Mouse (Mus musculus) embryo, embryonic 9.5 days (tissue): ENCODE measurements at regions not wholly inside any gene's neighbourhood (a gene's known extent, or its start where the extent isn't known, plus 50 kb on each side); places are given as distances from the start of the nearest gene placed in this dataset.

ENCODE experiments used
- DNase-seq: peaks from one replicate; pipeline ENCODE4 v3.0.0-alpha.2; 2017; ENCODE audit errors: extremely low spot score

GRCm38 (mm10) chr13:114523116-114523515 lies 64.4 kb upstream of the Fst start:
- DNase-seq: peak; percentile 38

GRCm38 (mm10) chr13:114526856-114527255 lies 68.1 kb upstream of the Fst start:
- no peak for DNase-seq

GRCm38 (mm10) chr13:114530171-114530774 lies 71.5 kb upstream of the Fst start:
- DNase-seq: no peak

- no peak for DNase-seq
Observed at GRCm38 (mm10) chr13:114531780-114532179, 73.0 kb upstream of the Fst start.

GRCm38 (mm10) chr13:114532393-114533097 lies 73.8 kb upstream of the Fst start:
- no peak for DNase-seq

GRCm38 (mm10) chr13:114534591-114534990 lies 75.8 kb upstream of the Fst start:
- DNase-seq: no peak

- DNase-seq: no peak
Observed at GRCm38 (mm10) chr13:114535721-114536120, 77.0 kb upstream of the Fst start.

GRCm38 (mm10) chr13:114571731-114572130 lies 113.0 kb upstream of the Fst start:
- DNase-seq: no peak

- DNase-seq: no peak
Observed at GRCm38 (mm10) chr13:114584566-114584965, 125.8 kb upstream of the Fst start.

- DNase-seq: no peak
Observed at GRCm38 (mm10) chr13:114587621-114588020, 128.9 kb upstream of the Fst start.

GRCm38 (mm10) chr13:114603341-114603740 lies 144.6 kb upstream of the Fst start:
- no peak for DNase-seq

GRCm38 (mm10) chr13:114604037-114604694 lies 145.4 kb upstream of the Fst start:
- DNase-seq: no peak

- no peak for DNase-seq
Observed at GRCm38 (mm10) chr13:114613909-114614308, 155.2 kb upstream of the Fst start.

- DNase-seq: no peak
Observed at GRCm38 (mm10) chr13:114619416-114619815, 160.7 kb upstream of the Fst start.

- no peak for DNase-seq
Observed at GRCm38 (mm10) chr13:114636731-114637130, 178.0 kb upstream of the Fst start.

GRCm38 (mm10) chr13:114639531-114639930 lies 178.5 kb upstream of the Mocs2 start:
- DNase-seq: no peak

GRCm38 (mm10) chr13:114641688-114642390 lies 176.2 kb upstream of the Mocs2 start:
- DNase-seq: peak; percentile 17

GRCm38 (mm10) chr13:114642901-114643491 lies 175.0 kb upstream of the Mocs2 start:
- peak; percentile 7 for DNase-seq

GRCm38 (mm10) chr13:114643521-114643920 lies 174.5 kb upstream of the Mocs2 start:
- no peak for DNase-seq

- no peak for DNase-seq
Observed at GRCm38 (mm10) chr13:114654267-114654666, 163.8 kb upstream of the Mocs2 start.

GRCm38 (mm10) chr13:114654953-114655586 lies 163.0 kb upstream of the Mocs2 start:
- no peak for DNase-seq
